Mouse (Mus musculus) Muller cell, postnatal 12 days (primary cell): Measurements from ENCODE around the gene Dst.

ENCODE experiments used
- DNase-seq: peaks from one replicate; pipeline ENCODE4 v3.0.0-alpha.2; 2015; ENCODE audit errors: inconsistent ontology term

Dst gene

GRCm38 (mm10) chr1:34178022-34178727, 270.1 kb downstream of the Dst start:
- no peak for DNase-seq

GRCm38 (mm10) chr1:34179756-34180155, 271.7 kb downstream of the Dst start:
- no peak for DNase-seq

- no peak for DNase-seq
These were observed 274.6 kb downstream of the Dst start for GRCm38 (mm10) chr1:34182406-34183249.

- no peak for DNase-seq
These were observed 275.4 kb downstream of the Dst start for GRCm38 (mm10) chr1:34183250-34183926.

- DNase-seq: peak; percentile 78
These were observed 276.2 kb downstream of the Dst start for GRCm38 (mm10) chr1:34184266-34184665.

- no peak for DNase-seq
These were observed 278.0 kb downstream of the Dst start for GRCm38 (mm10) chr1:34186033-34186432.

- DNase-seq: no peak
These were observed 279.5 kb downstream of the Dst start for GRCm38 (mm10) chr1:34187501-34187900.

GRCm38 (mm10) chr1:34188721-34189236, 280.8 kb downstream of the Dst start:
- DNase-seq: no peak

- no peak for DNase-seq
These were observed 281.3 kb downstream of the Dst start for GRCm38 (mm10) chr1:34189318-34189717.

- DNase-seq: no peak
These were observed 281.9 kb downstream of the Dst start for GRCm38 (mm10) chr1:34189970-34190369.

GRCm38 (mm10) chr1:34192174-34192573, 284.1 kb downstream of the Dst start:
- DNase-seq: no peak

- no peak for DNase-seq
These were observed 292.8 kb downstream of the Dst start for GRCm38 (mm10) chr1:34200791-34201190.

GRCm38 (mm10) chr1:34201483-34201882, 293.5 kb downstream of the Dst start:
- DNase-seq: peak; percentile 52

GRCm38 (mm10) chr1:34211704-34212103, 303.7 kb downstream of the Dst start:
- no peak for DNase-seq

- DNase-seq: no peak
These were observed 308.4 kb downstream of the Dst start for GRCm38 (mm10) chr1:34216456-34216855.

GRCm38 (mm10) chr1:34218323-34218722, 310.3 kb downstream of the Dst start:
- DNase-seq: peak; percentile 52

- DNase-seq: peak; percentile 27
These were observed 310.8 kb downstream of the Dst start for GRCm38 (mm10) chr1:34218801-34219200.

GRCm38 (mm10) chr1:34220094-34220601, 312.1 kb downstream of the Dst start:
- DNase-seq: no peak

GRCm38 (mm10) chr1:34223866-34224265, 315.8 kb downstream of the Dst start:
- no peak for DNase-seq

- no peak for DNase-seq
These were observed 319.7 kb downstream of the Dst start for GRCm38 (mm10) chr1:34227676-34228075.

- no peak for DNase-seq
These were observed 323.0 kb downstream of the Dst start for GRCm38 (mm10) chr1:34231041-34231440.

GRCm38 (mm10) chr1:34236254-34236723, 328.3 kb downstream of the Dst start:
- peak; percentile 93 for DNase-seq
